Mouse (Mus musculus) central nervous system, embryonic 14 days (tissue): ENCODE data around the gene Tssc4. TPM values are rescaled to one million over a fixed set of nuclear protein-coding genes. Genes with fewer than 3 reads are reported as not detected.

Experiments
- polyA plus RNA-seq: library from polyadenylated mRNA; depleted of rRNA; stranded (reverse); fragments of >200 nt; gene quantifications from 2 replicates; pipeline ENCODE4 v1.2.3, GENCODE M21; 2012; rRNA removed

The Tssc4 gene
- 129 and 130 TPM in 2 replicates for polyA plus RNA-seq

DNA sequence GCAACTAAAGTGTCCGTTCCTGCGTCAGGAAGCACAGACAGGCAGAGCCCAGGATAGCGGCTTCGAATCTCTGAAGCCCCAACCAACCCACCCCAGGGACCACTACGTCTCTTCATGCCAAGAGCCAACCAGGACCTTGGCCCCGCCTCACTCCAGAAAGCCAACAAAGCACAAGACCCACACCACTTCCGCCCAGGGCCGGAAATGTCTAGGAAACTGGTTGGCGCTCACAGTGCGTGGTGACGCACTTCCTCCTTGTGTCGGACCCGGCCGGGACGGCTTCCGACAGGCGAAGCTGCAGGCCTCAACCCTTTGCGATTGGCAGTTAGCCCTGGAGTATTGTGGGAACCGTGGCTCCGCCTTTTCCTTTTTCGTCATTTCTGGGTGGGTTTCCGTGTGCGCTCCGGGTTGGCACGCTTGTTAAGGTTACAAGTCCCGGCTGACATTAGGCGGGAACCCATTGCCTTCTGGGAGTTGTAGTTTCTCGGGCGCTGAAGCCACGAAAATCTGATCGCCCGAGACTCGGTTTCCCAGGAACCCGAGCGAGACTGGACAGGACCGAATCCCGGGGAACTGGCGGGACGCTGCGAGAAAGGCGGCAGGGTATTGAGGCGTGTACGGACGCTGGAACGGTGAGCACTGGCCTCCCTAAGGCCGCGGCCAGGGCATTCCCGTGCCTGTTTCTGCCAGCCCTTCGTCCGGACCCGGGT is at the start of gene Tssc4:
Tssc4 (plus strand) TSS at position 368 of the 710 bp plus-strand sequence.

DNA sequence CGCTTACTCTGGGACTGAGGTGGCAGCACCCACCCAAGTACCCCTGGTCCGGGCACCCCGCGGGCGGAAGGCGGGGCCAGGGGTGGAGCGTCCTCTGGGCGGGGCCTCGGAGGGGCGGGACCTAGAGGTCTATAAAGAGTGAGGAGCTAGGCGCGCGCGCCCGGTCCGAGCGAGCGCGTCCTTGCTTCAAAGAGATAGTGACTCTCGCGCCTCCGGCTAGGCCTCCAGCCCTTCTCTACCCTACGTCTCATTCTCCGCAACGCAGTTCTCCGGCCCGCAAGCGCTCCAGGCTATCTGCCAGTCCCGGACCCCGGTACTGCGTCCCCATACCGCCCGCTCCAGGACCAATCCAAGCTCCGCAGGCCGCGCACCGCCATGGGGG is 16.4 kb upstream of the Tssc4 start, which contains the start of gene Cd81:
Cd81 (plus strand) TSS at position 114 of the 382 bp plus-strand sequence.

DNA sequence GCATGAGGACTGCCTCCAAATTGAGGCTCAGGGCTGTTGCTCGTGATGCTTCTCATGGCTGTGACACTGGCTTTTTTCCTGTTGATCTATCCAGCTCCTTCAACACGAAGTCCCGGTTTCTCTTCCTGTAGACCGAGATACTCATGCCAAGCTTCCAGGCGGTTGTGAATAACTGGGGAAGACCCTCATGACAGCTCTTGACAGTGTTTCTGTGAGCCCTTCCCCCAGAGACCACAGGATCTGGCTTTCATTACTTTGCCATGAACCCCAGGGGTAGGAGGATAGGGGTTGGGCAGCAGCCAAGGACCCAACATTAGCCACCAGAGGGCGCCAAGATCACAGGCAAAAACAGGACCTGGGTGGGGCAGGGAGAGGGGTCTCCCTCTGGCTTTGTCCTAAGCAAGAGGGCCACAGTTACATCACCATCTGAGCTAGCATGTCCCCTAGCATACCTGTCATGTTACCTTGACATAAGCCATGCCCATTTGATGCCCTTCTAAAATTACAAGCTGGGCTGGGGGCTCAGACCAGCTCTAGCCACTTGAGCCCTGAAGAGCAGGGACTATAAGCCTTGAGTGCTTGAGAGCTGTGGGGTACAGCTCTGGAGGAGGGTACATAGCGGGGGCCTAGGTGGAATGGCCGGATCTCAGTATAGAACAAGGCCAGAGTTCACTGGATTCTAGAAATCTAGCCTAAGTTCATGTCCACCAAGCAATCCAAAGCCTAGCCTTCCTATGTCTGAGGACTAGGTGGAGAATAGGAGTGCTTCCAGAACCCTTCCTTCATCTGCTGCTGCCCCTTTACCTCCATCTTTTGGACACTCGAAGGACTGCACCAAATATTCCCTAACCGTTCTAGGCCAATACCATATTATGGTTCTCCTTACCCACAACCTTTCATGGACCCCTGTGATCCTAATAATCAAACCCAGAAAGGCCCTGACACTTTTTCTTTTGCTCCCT is 25.8 kb downstream of the Tssc4 start, which contains the start of gene Trpm5:
Trpm5 (minus strand) TSS at position 51 of the 962 bp plus-strand sequence.

DNA sequence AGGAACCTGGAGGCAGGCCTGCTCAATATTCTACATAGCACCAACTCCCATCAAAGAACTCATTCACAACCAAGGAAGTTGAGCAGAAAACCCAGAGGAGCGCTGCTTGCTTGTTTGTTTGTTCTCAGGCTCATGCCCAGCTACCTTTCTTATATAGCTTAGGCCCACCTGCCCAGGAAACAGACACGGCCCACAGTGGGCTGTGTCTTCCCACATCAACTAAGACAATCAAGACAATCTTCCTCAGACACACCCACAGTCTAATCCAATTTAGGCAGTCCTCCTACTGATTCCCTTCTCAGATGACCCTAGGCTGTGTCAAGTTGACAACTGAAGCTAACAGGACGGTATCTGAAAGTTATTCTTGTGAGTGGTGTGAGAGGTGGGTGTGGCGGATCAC is 37.0 kb downstream of the Tssc4 start, which contains the start of gene Kcnq1:
Kcnq1 (plus strand) TSS at position 301 of the 400 bp plus-strand sequence.

Other genes with a start within 250 kb of the Tssc4 start
- gene Th, start 138.1 kb upstream of the Tssc4 start, polyA plus RNA-seq, result 12.1 and 19.5 TPM in 2 replicates
- gene Ascl2, start 100.0 kb upstream of the Tssc4 start, polyA plus RNA-seq, result 0.91 and 0.97 TPM in 2 replicates
- 0.42 and 0.60 TPM in 2 replicates for gene Tspan32, start 64.2 kb upstream of the Tssc4 start, polyA plus RNA-seq
- 183 and 270 TPM in 2 replicates for gene Cd81, start 16.5 kb upstream of the Tssc4 start, polyA plus RNA-seq
- 2.9 and 10.2 TPM in 2 replicates for gene Trpm5, start 25.4 kb downstream of the Tssc4 start, polyA plus RNA-seq
- gene Kcnq1, start 37.1 kb downstream of the Tssc4 start, polyA plus RNA-seq, result 0.90 and 1.7 TPM in 2 replicates